Mouse (Mus musculus): ENCODE results near the gene Pgls. TPM values are rescaled to one million over a fixed set of nuclear protein-coding genes. Genes with fewer than 3 reads are reported as not detected.

Gene Pgls
- polyA plus RNA-seq, 1 experiment from 2014 or later = 232 TPM

DNA sequence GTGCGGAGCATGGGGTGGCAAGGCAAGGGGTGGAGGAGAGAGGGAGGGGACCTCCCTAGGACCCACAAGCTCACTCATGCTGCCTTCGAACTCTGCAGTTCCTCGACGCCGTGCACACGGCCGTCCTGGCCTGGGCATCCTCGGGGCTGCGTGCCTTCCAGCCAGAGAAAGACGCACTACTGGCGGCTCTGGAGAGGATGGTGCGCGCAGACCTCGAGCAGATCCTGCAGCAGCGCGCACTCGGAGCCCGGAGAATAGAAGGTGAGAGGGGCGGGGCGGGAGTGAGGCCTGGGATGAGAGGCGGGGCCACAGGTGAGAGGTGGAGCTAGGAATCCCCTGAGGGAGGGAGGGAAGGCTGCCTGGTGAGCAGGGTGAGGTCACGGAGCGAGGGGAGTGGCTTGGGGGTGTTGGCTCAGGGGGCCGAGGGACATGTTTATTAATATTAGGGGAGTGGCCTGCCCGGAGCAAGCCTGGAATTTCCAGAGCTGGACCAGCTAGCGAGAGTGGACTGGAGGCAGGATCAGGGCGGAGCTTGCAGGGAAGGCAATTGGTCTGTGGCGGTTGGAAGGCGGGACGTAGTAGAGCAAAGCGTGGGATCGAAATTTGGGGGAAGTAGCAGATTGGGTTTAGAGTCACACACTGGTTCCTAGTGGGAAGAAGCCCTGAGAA lies 10.8 kb downstream of the Pgls start:
- Histone ChIP-seq H3K27me3 (replicated peaks) (peaks cover 44% of the 10 kb centered on the region), H3K4me2 (peak overlapping the region; percentile 60), H3K9me3 (replicated peaks) (no peaks in the 10 kb centered on the region), H3K4me3 (replicated peaks) (peak overlapping the region; percentile 42), H3K4me1 (peaks cover 16% of the 10 kb centered on the region), H3K27ac (replicated peaks) (peak overlapping the region; percentile 71), H3K36me3 (peaks cover 14% of the 10 kb centered on the region), H3K9ac (replicated peaks) (peak overlapping the region; percentile 43)
- peak; percentile 83 for ATAC-seq (ENCODE audit: low FRiP score)
- 3% methylated on average over 32 of the region's 32 CpGs for WGBS

DNA sequence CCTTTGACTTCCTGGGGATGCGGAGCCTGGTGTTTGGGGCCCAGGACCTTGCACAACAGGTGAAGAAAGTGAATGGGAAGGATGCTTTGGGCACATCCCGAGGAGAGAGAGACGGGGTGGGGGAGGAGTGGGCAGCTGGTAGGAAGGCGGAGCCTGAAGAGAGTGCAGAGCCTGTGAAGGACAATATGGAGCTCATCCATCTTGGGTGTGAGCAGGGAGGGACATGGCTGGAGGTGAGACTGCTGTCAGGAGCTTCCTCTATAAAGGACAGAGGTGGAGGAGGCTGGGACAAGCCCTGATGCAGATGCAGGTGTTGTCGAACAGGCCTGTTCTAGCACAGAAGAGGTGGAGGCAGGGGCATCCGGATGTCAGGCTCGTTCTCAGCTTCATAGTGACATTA lies 12.0 kb downstream of the Pgls start:
- H3K36me3 ChIP-seq = peaks cover 12% of the 10 kb centered on the region
- no peaks in the 10 kb centered on the region for H3K9me3 ChIP-seq (replicated peaks)
- H3K4me1 ChIP-seq = peaks cover 16% of the 10 kb centered on the region
- H3K27ac ChIP-seq (replicated peaks) = no peak overlapping the region
- H3K27me3 ChIP-seq (replicated peaks) = peaks cover 44% of the 10 kb centered on the region
- ATAC-seq (ENCODE audit: low FRiP score) = no peak
- H3K4me2 ChIP-seq = no peak overlapping the region
- H3K9ac ChIP-seq (replicated peaks) = no peak overlapping the region
- 52% methylated on average over 7 of the region's 7 CpGs for WGBS
- H3K4me3 ChIP-seq (replicated peaks) = no peak overlapping the region

DNA sequence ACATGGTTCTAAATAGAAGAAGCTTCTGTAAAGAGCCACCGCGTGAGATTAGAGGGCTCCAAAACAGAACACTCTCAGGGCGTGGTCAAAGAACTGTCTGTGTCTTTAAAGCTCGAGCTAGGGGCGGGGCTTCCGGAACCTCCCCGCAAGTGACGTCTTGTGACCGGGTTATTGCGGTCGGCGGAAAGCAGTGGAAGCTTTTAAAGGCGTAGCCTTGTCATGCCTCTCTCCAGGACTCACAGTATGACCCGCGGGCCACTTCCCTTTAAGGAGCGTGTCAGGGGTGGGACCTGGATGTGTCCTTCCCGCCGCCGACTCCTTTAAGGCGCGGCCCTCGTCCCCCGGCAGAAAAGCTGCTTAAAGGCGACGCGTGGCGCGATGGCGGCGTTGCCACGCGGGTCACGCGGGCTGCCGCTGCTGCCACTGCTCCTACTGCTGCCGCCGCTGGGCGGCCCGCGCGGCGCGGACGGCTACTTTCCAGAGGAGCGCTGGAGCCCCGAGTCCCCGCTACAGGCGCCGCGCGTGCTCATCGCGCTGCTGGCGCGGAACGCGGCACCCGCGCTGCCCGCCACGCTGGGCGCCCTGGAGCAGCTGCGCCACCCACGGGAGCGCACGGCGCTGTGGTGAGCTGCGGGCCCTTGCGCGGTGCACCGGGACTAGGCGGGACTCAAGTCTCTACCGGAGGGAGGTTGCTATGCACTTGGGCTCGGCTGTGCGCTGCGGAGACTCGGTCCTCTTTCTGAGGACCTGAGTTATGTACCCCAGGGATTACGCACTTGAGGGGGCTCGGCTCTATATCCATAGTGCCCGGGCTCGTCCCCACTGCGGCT lies 19.1 kb downstream of the Pgls start, which contains the start of gene Colgalt1:
Colgalt1 (plus strand) TSS at position 177 of the 830 bp plus-strand sequence.
- H3K36me3 ChIP-seq = peaks cover 33% of the 10 kb centered on the region

DNA sequence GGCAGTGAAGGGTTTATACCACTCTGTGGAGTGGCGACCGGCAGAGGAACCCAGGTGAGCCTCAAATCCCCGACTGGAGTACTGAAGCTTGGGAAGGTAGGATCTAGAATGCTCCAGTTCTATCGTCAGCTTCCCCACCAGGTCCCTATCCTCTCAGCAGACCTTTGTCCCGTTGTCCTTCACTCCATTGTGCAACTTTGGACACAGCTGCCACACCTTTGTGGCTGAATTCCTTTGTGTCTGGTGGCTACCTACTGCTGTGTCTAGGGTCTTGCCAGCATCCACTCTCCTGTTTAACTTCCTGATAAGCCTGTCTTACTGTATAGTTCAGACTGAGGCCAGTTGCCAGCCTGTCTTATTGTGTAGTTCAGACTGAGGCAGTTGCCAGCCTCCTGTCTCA lies 20.2 kb downstream of the Pgls start:
- no peak for ATAC-seq (ENCODE audit: low FRiP score)
- H3K36me3 ChIP-seq = peaks cover 37% of the 10 kb centered on the region
- H3K9me3 ChIP-seq (replicated peaks) = no peaks in the 10 kb centered on the region
- H3K4me2 ChIP-seq = peak overlapping the region; percentile 82
- peak overlapping the region; percentile 89 for H3K4me3 ChIP-seq (replicated peaks)
- 46% methylated on average over 5 of the region's 5 CpGs for WGBS
- no peak overlapping the region for H3K27ac ChIP-seq (replicated peaks)
- peaks cover 16% of the 10 kb centered on the region for H3K4me1 ChIP-seq
- H3K27me3 ChIP-seq (replicated peaks) = no peaks in the 10 kb centered on the region
- peak overlapping the region; percentile 93 for H3K9ac ChIP-seq (replicated peaks)

More for the DNA sequence above, 19.1 kb downstream of the Pgls start, which contains the start of gene Colgalt1:
- under 1% methylated on average over 81 of the region's 82 CpGs for WGBS
- Histone ChIP-seq H3K4me3 (replicated peaks) (peak within 1 kb of the TSS; percentile 89), H3K9me3 (replicated peaks) (no peaks in the 10 kb centered on the region), H3K4me2 (peak within 1 kb of the TSS; percentile 82), H3K27me3 (replicated peaks) (no peaks in the 10 kb centered on the region), H3K9ac (replicated peaks) (peak within 1 kb of the TSS; percentile 93), H3K27ac (replicated peaks) (peak within 1 kb of the TSS; percentile 95), H3K4me1 (peaks cover 16% of the 10 kb centered on the region)
- ATAC-seq (ENCODE audit: low FRiP score) = peak; percentile 98

DNA sequence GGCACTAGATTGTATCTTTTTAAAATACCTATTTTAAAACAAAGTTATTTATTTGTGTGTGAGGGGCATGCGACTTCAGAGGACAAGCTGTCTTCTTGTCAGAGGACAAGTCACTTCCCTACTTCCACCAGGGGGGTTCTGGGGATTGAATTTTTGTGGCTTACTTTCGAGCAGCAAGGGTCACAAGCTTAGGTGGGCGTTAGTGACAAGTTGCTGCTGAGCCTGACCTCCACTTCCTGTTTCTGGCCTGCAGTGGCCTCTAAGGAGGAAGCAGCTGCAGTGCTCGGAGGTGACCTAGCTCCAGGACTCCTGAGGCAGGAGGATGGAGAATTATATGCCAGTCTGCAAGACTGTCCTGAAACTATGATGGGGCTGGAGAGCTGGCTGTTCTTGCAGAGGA lies 21.4 kb downstream of the Pgls start:
- WGBS = 77% methylated on average over 4 of the region's 4 CpGs
- Histone ChIP-seq H3K4me1 (peaks cover 16% of the 10 kb centered on the region), H3K4me2 (no peak overlapping the region), H3K4me3 (replicated peaks) (no peak overlapping the region), H3K9ac (replicated peaks) (no peak overlapping the region), H3K27ac (replicated peaks) (no peak overlapping the region), H3K36me3 (peaks cover 49% of the 10 kb centered on the region), H3K9me3 (replicated peaks) (no peaks in the 10 kb centered on the region), H3K27me3 (replicated peaks) (no peaks in the 10 kb centered on the region)
- ATAC-seq (ENCODE audit: low FRiP score) = no peak

DNA sequence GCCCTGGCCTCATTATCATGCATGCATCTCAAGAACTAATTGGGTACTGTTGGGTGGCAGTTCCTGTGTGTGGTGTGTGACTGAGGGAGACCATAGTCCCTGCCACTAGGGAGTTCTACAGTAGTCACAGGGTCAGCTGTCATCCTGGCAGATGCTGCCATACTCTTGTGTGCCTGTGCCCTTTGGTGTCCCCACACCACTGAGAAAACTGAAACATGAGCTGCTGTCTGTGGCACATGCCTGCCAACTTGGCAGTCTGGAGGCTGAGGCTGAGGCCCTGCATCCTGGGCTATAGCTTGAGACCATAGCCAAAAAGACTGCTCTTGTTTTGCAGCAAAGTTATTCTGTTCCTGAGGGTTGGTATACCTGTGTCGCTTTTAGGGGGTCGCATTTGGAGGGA lies 27.8 kb downstream of the Pgls start:
- H3K27me3 ChIP-seq (replicated peaks) = no peaks in the 10 kb centered on the region
- ATAC-seq (ENCODE audit: low FRiP score) = no peak
- no peak overlapping the region for H3K27ac ChIP-seq (replicated peaks)
- H3K9ac ChIP-seq (replicated peaks) = no peak overlapping the region
- H3K4me2 ChIP-seq = no peak overlapping the region
- peaks cover 90% of the 10 kb centered on the region for H3K36me3 ChIP-seq
- no peaks in the 10 kb centered on the region for H3K9me3 ChIP-seq (replicated peaks)
- WGBS = 95% methylated on average over 2 of the region's 2 CpGs
- no peaks in the 10 kb centered on the region for H3K4me1 ChIP-seq
- no peak overlapping the region for H3K4me3 ChIP-seq (replicated peaks)

DNA sequence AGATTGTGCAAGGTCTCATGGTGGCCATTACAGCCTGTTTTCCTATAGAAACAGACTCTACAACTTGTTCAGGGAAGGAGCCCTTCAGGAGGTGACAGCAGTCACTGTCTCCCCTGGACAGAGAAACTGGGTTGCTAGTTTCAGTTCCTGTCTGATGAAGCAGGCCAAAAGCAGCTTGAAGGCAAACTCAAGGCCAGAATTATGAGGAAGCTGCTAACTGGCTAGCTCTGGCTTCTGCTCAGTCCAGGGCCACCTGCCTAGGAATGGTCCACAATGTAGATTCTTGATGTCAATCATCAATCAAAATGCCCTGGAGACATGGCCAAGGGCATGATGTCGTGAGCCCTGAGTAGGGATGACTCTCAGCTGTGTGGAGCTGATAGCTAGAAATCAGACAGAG lies 33.1 kb downstream of the Pgls start:
- no peaks in the 10 kb centered on the region for H3K9me3 ChIP-seq (replicated peaks)
- no peaks in the 10 kb centered on the region; the same call in 1 of the 2 replicates for H3K27me3 ChIP-seq (replicated peaks)
- ATAC-seq (ENCODE audit: low FRiP score) = no peak
- no peak overlapping the region for H3K27ac ChIP-seq (replicated peaks)
- no peak overlapping the region for H3K4me3 ChIP-seq (replicated peaks)
- H3K36me3 ChIP-seq = peaks cover 49% of the 10 kb centered on the region
- peaks cover 31% of the 10 kb centered on the region for H3K4me1 ChIP-seq
- H3K9ac ChIP-seq (replicated peaks) = no peak overlapping the region
- H3K4me2 ChIP-seq = no peak overlapping the region
- 67% methylated on average over 1 of the region's 1 CpGs for WGBS

DNA sequence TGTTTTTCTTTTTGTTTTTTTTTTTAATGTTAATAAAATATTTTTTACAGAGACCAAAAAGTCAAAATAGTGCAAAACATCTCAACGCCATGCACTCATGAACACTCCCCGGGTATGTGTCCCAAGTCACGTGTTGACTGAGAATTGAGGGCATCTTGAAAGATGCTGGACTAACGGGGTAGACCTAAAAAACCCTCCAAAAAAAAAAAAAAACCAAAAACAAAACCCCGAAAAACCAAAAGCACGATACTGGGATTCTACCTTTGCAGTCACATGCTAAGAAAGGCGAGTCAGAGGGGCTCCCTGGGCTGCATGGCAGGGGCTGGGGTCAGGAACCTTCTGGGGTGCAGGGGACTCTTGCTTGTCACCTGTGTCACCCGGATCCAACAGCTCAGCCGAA lies 34.8 kb downstream of the Pgls start:
- ATAC-seq (ENCODE audit: low FRiP score) = no peak
- WGBS = 88% methylated on average over 9 of the region's 9 CpGs
- Histone ChIP-seq H3K9ac (replicated peaks) (no peak overlapping the region), H3K9me3 (replicated peaks) (no peaks in the 10 kb centered on the region), H3K36me3 (peaks cover 33% of the 10 kb centered on the region), H3K27ac (replicated peaks) (0 out of 2 replicates have a peak overlapping the region, but pooled peaks have one; percentile 13), H3K4me1 (peaks cover 33% of the 10 kb centered on the region), H3K4me2 (no peak overlapping the region), H3K4me3 (replicated peaks) (no peak overlapping the region), H3K27me3 (replicated peaks) (peaks cover 6% of the 10 kb centered on the region)

DNA sequence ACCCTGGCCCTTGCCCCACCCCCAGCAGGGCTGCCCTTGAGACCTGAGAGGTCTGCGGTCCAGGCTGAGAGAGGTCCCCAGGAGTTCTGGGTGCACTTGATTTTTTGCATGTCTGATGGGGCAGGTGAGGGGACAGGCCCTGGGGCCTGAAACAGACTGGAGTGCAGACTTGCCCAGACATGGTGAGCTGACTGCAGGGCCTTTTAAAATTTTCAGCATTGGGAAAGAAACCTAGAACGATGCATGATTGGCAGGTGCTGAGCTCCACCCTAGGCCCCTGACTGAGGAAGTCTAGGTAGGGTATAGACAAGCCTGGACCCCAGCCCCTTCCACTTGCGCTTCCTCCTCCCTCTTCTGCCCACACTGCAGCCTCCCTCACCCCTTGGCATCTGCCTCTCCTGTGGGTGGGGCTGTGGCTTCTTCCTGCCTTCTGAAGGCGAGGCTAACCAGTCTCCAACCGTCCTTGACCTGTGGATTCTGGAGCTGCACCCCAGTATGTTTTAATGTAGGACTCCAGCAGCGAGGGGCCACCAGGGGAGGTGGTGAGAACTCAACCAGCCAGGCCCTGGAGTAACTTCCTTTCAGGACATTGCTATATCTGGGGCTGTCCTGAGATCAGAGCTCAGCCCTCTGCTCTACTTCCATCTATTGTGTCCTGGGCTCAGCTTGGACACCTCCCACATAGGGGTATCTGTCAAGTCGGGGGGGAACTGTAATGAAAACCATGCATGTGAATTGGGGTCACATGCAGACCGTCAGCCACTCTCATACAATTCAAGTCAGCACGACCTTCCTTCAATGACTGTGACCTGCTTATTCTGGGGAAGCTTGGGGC lies 35.5 kb downstream of the Pgls start:
- H3K27me3 ChIP-seq (replicated peaks) = peaks cover 8% of the 10 kb centered on the region
- no peak overlapping the region for H3K4me2 ChIP-seq
- no peak overlapping the region for H3K9ac ChIP-seq (replicated peaks)
- H3K27ac ChIP-seq (replicated peaks) = peak overlapping the region; percentile 56
- peaks cover 33% of the 10 kb centered on the region for H3K4me1 ChIP-seq
- peaks cover 32% of the 10 kb centered on the region for H3K36me3 ChIP-seq
- H3K9me3 ChIP-seq (replicated peaks) = no peaks in the 10 kb centered on the region
- no peak for ATAC-seq (ENCODE audit: low FRiP score)
- no peak overlapping the region for H3K4me3 ChIP-seq (replicated peaks)
- 59% methylated on average over 9 of the region's 9 CpGs for WGBS

DNA sequence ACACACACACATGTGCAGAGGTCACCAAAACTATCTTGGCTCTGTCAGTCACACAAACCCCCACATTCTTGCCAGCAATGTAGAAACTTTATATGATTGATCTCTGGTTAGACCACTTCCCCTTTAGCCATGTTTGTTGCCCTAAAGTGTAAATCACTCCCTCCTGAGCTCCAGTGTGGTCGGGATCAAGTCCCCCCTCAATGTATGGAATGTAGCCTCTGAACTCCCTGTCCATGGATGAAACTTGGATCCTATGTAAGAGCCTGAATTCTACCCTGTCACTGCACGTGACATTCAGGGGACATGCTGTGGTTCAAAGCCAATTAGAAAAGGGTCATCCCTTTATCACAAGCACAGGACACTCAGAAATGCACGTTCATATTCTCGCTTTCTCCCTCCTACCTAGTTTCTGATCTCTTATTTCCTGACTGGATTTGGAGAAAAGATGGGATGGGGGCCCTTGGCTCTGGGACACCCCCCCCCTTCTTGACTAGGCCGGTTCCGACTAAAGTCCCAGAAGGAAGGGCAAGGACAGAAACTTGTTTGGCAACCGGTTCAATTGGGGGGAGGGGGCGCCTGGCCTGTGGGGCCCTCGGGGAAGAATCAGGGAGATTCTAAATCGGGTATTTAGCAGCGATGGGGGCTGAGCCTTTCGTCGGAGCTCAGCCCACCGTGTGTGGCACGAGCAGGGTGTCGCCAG lies 36.6 kb downstream of the Pgls start:
- peak overlapping the region; percentile 98 for H3K4me2 ChIP-seq
- no peak; the same call in 1 of the 2 replicates for ATAC-seq (ENCODE audit: low FRiP score)
- H3K36me3 ChIP-seq = peaks cover 29% of the 10 kb centered on the region

More for the DNA sequence above, 36.6 kb downstream of the Pgls start:
- H3K4me1 ChIP-seq = peaks cover 33% of the 10 kb centered on the region
- peak overlapping the region; percentile 49 for H3K4me3 ChIP-seq (replicated peaks)
- H3K27ac ChIP-seq (replicated peaks) = peak overlapping the region; percentile 87
- 7% methylated on average over 16 of the region's 16 CpGs for WGBS
- H3K27me3 ChIP-seq (replicated peaks) = peaks cover 12% of the 10 kb centered on the region
- H3K9ac ChIP-seq (replicated peaks) = peak overlapping the region; percentile 56
- no peaks in the 10 kb centered on the region for H3K9me3 ChIP-seq (replicated peaks)

Measured in neural tube, embryonic 15.5 days (tissue).